Mouse (Mus musculus) neural tube, embryonic 14.5 days (tissue): Measurements from ENCODE around the gene Aff1. TPM values are rescaled to one million over a fixed set of nuclear protein-coding genes. Genes with fewer than 3 reads are reported as not detected.

ENCODE experiments used
- ATAC-seq: fragments of 200-750 bp; cut with Nextera tagmentation; 2 replicates; pipeline ENCODE4 v1.8.0; 2017; ENCODE audit warnings: low read depth, mild to moderate bottlenecking, moderate TSS enrichment, moderate library complexity
- H3K27ac ChIP-seq: fragments of 300-500 bp; sonication (generic); 2 replicates; pipeline ENCODE4 v1.5.1; 2014; ENCODE audit warnings: low read depth, mild to moderate bottlenecking, control low read depth, low read length, moderate library complexity, mixed read lengths
- H3K27me3 ChIP-seq: fragments of 300-500 bp; sonication (generic); 2 replicates; pipeline ENCODE4 v1.6.1; 2014; ENCODE audit warnings: low read length; ENCODE audit not compliant: control insufficient read depth, insufficient read depth
- H3K36me3 ChIP-seq: fragments of 300-500 bp; sonication (generic); 2 replicates; pipeline ENCODE4 v1.6.1; 2014; ENCODE audit warnings: low read length, mixed read lengths; ENCODE audit not compliant: control insufficient read depth, insufficient read depth
- H3K4me1 ChIP-seq: fragments of 300-500 bp; sonication (generic); 2 replicates; pipeline ENCODE4 v1.6.1; 2014; ENCODE audit warnings: low read length; ENCODE audit not compliant: control insufficient read depth, insufficient read depth
- H3K4me2 ChIP-seq: fragments of 300-500 bp; sonication (generic); 2 replicates; pipeline ENCODE4 v1.6.1; 2014; ENCODE audit warnings: mild to moderate bottlenecking, low read depth, low read length, control low read depth
- H3K4me3 ChIP-seq: fragments of 300-500 bp; sonication (generic); 2 replicates; pipeline ENCODE4 v1.5.1; 2014; ENCODE audit warnings: low read depth, low read length, control low read depth, mixed read lengths
- H3K9ac ChIP-seq: fragments of 300-500 bp; sonication (generic); replicated peaks from 2 replicates; pipeline ENCODE4 v1.6.1; 2014; ENCODE audit warnings: low read depth, mild to moderate bottlenecking, control low read depth, low read length, mixed read lengths
- H3K9me3 ChIP-seq: fragments of 300-500 bp; sonication (generic); 2 replicates; pipeline ENCODE4 v1.6.1; 2016; ENCODE audit warnings: low read length; ENCODE audit not compliant: control insufficient read depth
- WGBS: fragments of 180-500 bp; shearing (Covaris S2); extraction: QIAGEN DNeasy Blood & Tissue Kit; methylation state at CpG from one replicate; pipeline ENCODE4 v1.1.7; 2014; 5-methylcytosine and 5-hydroxymethylcytosine counted together
- polyA plus RNA-seq: library from polyadenylated mRNA; unstranded; fragments of >200 nt; fragmentation: Nextera tagmentation; extraction: Ambion mirVana; gene quantifications from 2 replicates; pipeline ENCODE4 v1.2.1, GENCODE M21; 2014

Gene Aff1
- polyA plus RNA-seq, 1 experiment from 2014 or later, result 2.1 TPM

DNA sequence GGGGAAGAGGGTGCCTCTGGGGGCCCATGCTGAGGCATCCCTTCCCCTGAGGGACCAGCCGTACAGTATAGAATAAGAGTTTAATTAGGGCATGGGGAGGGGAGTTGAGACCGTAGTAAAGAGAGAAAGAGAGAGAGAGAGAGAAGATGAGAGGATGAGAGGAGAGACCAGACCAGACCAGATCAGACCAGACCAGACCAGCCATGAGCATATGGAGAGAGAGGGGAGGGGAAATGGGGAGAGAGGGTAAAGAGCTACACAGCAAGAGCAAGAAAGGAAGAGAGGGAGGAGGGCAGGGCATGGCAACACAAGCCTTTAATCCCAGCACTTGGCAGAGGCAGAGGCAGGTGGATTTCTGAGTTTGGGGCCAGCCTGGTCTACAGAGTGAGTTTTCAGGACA is 8.5 kb downstream of the Aff1 start:
- Histone ChIP-seq H3K9me3 (no peaks in the 10 kb centered on the region), H3K4me3 (no peak overlapping the region), H3K27ac (no peak overlapping the region), H3K27me3 (no peaks in the 10 kb centered on the region), H3K9ac (no peak overlapping the region), H3K36me3 (no peaks in the 10 kb centered on the region), H3K4me2 (no peak overlapping the region), H3K4me1 (no peaks in the 10 kb centered on the region)
- ATAC-seq, result no peak
- WGBS, result 65% methylated on average over 2 of the region's 2 CpGs

- ATAC-seq, result no peak
- Histone ChIP-seq H3K4me2 (no peak overlapping the region), H3K27me3 (no peaks in the 10 kb centered on the region), H3K36me3 (no peaks in the 10 kb centered on the region), H3K9me3 (no peaks in the 10 kb centered on the region), H3K9ac (no peak overlapping the region), H3K4me1 (no peaks in the 10 kb centered on the region), H3K4me3 (no peak overlapping the region), H3K27ac (no peak overlapping the region)
- WGBS, result 74% methylated on average over 3 of the region's 3 CpGs
These were observed 9.3 kb downstream of the Aff1 start for GRCm38 (mm10) chr5:103701466-103701865.

GRCm38 (mm10) chr5:103702527-103702926 is 10.4 kb downstream of the Aff1 start:
- H3K36me3 ChIP-seq, result no peaks in the 10 kb centered on the region
- no peak overlapping the region for H3K9ac ChIP-seq
- no peaks in the 10 kb centered on the region for H3K27me3 ChIP-seq
- no peak overlapping the region for H3K4me2 ChIP-seq
- no peak overlapping the region for H3K4me3 ChIP-seq
- H3K9me3 ChIP-seq, result no peaks in the 10 kb centered on the region
- no peaks in the 10 kb centered on the region for H3K4me1 ChIP-seq
- 83% methylated on average over 6 of the region's 6 CpGs for WGBS
- ATAC-seq, result no peak
- no peak overlapping the region for H3K27ac ChIP-seq

GRCm38 (mm10) chr5:103705331-103705730 is 13.2 kb downstream of the Aff1 start:
- 96% methylated on average over 4 of the region's 4 CpGs for WGBS
- Histone ChIP-seq H3K36me3 (no peaks in the 10 kb centered on the region), H3K4me1 (no peaks in the 10 kb centered on the region), H3K4me3 (no peak overlapping the region), H3K27ac (no peak overlapping the region), H3K27me3 (no peaks in the 10 kb centered on the region), H3K9me3 (no peaks in the 10 kb centered on the region), H3K4me2 (no peak overlapping the region), H3K9ac (no peak overlapping the region)
- ATAC-seq, result no peak

DNA sequence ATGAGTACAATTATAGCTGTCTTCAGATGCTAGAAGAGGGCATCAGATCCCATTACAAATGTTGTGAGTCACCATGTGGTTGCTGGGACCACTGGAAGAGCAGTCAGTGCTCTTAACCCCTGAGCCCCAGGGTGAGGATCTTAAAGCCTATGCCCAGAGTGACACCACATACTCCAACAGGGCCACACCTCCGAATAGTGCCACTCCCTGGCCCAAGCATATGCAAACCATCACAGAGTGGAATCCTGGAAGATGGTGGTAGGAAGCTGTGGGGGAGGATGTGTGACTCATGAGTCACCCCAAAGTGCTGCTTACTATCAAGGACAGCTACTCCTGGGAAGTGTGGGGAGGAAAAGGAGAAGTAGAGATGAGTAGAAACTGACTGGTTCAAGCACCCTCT is 13.7 kb downstream of the Aff1 start:
- Histone ChIP-seq H3K4me3 (no peak overlapping the region), H3K9me3 (no peaks in the 10 kb centered on the region), H3K4me2 (no peak overlapping the region), H3K4me1 (no peaks in the 10 kb centered on the region), H3K27ac (no peak overlapping the region), H3K27me3 (no peaks in the 10 kb centered on the region), H3K36me3 (no peaks in the 10 kb centered on the region), H3K9ac (no peak overlapping the region)
- no peak for ATAC-seq
- 79% methylated on average over 1 of the region's 1 CpGs for WGBS

DNA sequence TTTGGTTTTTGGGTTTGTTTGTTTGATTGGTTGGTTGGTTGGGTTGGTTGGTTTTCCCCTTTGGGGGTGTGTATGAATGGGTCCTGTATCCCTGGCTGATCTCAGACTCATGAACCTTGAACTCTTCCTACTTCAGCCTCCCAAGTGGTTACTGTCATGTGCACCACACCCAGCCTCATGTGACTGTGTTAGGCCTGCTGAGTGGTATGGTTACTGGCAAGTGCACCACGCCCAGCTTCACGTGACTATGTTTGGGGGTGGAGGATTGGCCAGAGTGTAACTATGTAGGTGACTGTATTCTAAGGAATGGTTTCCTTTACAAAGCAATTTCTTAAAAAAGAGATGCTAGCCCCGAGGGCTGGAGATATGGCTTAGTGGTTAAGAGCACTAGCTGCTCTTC is 16.9 kb downstream of the Aff1 start:
- Histone ChIP-seq H3K9ac (no peak overlapping the region), H3K27me3 (no peaks in the 10 kb centered on the region), H3K36me3 (no peaks in the 10 kb centered on the region), H3K4me1 (no peaks in the 10 kb centered on the region), H3K9me3 (no peaks in the 10 kb centered on the region), H3K4me2 (no peak overlapping the region), H3K27ac (no peak overlapping the region), H3K4me3 (no peak overlapping the region)
- ATAC-seq, result no peak
- whole genome bisulfite sequencing, result 97% methylated on average over 3 of the region's 3 CpGs

DNA sequence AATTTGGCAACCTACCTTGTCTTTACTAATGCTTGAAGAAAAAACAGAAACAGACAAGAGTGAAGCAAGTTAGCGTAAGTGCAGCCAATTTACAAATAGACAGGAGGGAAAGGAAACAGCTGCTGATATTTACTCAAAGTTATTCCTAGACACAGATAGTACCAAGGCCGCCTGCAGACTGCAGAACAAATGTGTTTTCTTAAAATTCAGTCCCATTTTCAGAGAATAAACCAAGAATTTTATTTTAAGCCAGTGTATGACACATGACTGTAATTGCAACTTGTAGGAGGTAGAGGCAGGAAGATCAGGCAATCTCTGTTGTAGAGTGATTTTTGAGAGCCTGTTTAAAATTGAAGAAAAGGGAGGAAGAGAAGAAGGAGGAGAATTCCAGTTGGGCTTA is 19.7 kb downstream of the Aff1 start:
- Histone ChIP-seq H3K4me1 (no peaks in the 10 kb centered on the region), H3K27ac (no peak overlapping the region), H3K9me3 (no peaks in the 10 kb centered on the region), H3K27me3 (no peaks in the 10 kb centered on the region), H3K4me3 (no peak overlapping the region), H3K36me3 (no peaks in the 10 kb centered on the region), H3K4me2 (no peak overlapping the region), H3K9ac (no peak overlapping the region)
- no peak for ATAC-seq
- WGBS, result 83% methylated on average over 2 of the region's 2 CpGs

GRCm38 (mm10) chr5:103713422-103713821 is 21.2 kb downstream of the Aff1 start:
- Histone ChIP-seq H3K4me1 (no peaks in the 10 kb centered on the region), H3K27ac (no peak overlapping the region), H3K9ac (no peak overlapping the region), H3K9me3 (no peaks in the 10 kb centered on the region), H3K4me3 (no peak overlapping the region), H3K36me3 (no peaks in the 10 kb centered on the region), H3K27me3 (no peaks in the 10 kb centered on the region), H3K4me2 (no peak overlapping the region)
- WGBS, result 70% methylated on average over 2 of the region's 2 CpGs
- no peak for ATAC-seq

DNA sequence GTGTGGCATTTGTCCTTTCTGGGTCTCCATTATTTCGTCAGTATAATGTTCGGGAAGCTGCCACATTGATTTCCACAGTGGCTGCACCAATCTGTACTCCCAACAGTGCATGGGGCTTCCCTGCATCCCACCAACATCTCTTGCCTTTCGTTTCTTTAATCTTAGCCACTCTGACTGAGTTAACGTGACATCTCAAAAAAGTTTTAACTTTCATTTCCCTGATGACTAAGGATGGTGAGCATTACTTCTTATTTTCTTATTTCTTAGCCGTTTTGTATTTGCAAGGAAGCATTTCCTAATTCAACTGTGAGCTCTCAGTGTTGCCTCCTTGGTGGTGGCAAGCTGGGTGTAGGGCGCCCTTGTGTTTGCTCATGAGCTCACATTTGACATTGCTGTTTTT is 22.8 kb downstream of the Aff1 start:
- H3K4me1 ChIP-seq, result 0 out of 2 replicates have a peak, but pooled peaks cover 2% of the 10 kb centered on the region
- no peak for ATAC-seq
- no peak overlapping the region for H3K4me3 ChIP-seq
- H3K27ac ChIP-seq, result no peak overlapping the region
- no peaks in the 10 kb centered on the region for H3K9me3 ChIP-seq
- 92% methylated on average over 6 of the region's 6 CpGs for WGBS
- H3K27me3 ChIP-seq, result no peaks in the 10 kb centered on the region
- no peaks in the 10 kb centered on the region for H3K36me3 ChIP-seq
- no peak overlapping the region for H3K4me2 ChIP-seq
- H3K9ac ChIP-seq, result no peak overlapping the region
